Comparison of ENCODE assay signal across 8 mouse cellular contexts in the genomic region with DNA sequence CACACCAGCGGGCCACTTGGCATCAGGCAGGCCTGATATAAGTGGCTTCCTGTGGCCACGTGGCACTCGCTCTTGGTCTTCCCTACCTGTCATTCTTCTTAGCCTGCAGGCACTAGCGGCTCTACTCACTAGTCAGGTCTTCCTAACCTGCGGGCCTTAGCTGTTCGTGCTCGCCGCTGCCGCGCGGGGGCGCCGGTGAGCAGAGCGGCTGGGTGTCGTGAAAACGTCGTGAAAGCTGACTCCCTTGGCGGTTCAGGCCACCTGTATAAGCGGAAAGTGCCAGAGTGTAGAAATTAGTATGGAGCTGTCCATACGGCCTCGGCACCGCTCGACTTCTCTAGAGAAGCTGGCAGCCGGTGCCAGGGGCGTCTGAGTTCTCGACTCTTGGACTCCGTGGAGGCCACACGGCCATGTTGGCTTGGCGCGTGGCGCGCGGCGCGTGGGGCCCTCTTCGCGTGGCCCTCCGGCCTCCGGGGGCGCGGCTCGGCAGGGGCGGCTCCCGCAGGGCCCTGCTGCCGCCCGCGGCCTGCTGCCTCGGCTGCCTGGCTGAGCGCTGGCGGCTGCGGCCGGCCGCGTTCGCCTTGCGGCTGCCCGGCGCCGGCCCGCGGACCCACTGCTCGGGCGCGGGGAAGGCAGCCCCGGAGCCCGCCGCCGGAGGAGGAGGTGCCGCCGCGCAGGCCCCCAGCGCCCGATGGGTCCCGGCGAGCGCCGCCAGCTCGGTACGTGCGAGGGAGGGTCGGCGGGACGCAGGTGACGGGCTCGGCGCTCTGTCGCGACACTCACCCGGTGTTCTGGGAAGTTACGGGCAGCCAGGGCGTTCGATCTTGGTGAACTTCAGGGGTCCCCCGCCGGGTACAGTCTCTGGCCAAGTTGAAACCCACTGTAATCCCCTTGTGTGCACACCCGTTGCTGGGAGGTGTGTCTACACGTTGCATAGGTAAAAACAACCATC. TPM values are rescaled to one million over a fixed set of nuclear protein-coding genes. Genes with fewer than 3 reads are reported as not detected.
DNase-seq lines count a peak whose midpoint lies in the region; ATAC-seq lines count a peak whose summit lies in the region.

A gene (plus strand): TSS at position 260 of the 952 bp plus-strand sequence.

- no peaks in the 10 kb centered on the region for H3K36me3 ChIP-seq in hindbrain, embryonic 11.5 days (ENCODE audit: control insufficient read depth, insufficient read depth, low read length)

- peak within 1 kb of the TSS; percentile 87 for H3K4me3 ChIP-seq in hindbrain, embryonic 11.5 days (ENCODE audit: low read depth, low read length)

- peak within 1 kb of the TSS; percentile 78 for H3K4me2 ChIP-seq in hindbrain, embryonic 11.5 days (replicated peaks; ENCODE audit: low read depth, low read length)

- no peaks in the 10 kb centered on the region for H3K9me3 ChIP-seq in hindbrain, embryonic 11.5 days (ENCODE audit: control insufficient read depth, low read length)

- peaks cover 2% of the 10 kb centered on the region for H3K4me1 ChIP-seq in hindbrain, embryonic 11.5 days (replicated peaks; ENCODE audit: control insufficient read depth, insufficient read depth, low read length)

- peak within 1 kb of the TSS; percentile 85 for H3K9ac ChIP-seq in hindbrain, embryonic 11.5 days (ENCODE audit: low read depth, low read length)

- DNase-seq in Muller cell, postnatal 12 days (ENCODE audit: inconsistent ontology term) = peak; percentile 97
- peak; percentile 96 for DNase-seq in cerebellum, adult 9-11 months
- DNase-seq in frontal cortex, adult 2 months (ENCODE audit: extremely low spot score in 1 of 2, low spot score in 1 of 2) = peak; percentile 89 to 99
- DNase-seq in hindbrain, embryonic 11.5 days (ENCODE audit: low spot score) = peak; percentile 98
- DNase-seq in layer of hippocampus, postnatal 10 days (ENCODE audit: low spot score in 2 of 2) = peak; percentile 100
- DNase-seq in lung, postnatal 10 days = peak; percentile 97
- peak; percentile 98 for DNase-seq in ovary, postnatal 36 days (ENCODE audit: low spot score)
- DNase-seq in thymus, postnatal 25 days = peak; percentile 99

- ATAC-seq in hindbrain, embryonic 11.5 days (ENCODE audit: low FRiP score) = peak; percentile 94

- no peaks in the 10 kb centered on the region for H3K27me3 ChIP-seq in hindbrain, embryonic 11.5 days (ENCODE audit: control insufficient read depth, insufficient read depth, low read length)

- under 1% methylated on average over 92 of the region's 96 CpGs for WGBS in hindbrain, embryonic 11.5 days

- peak within 1 kb of the TSS; percentile 76 for H3K27ac ChIP-seq in hindbrain, embryonic 11.5 days (ENCODE audit: low read depth, low read length)

RNA-seq across cellular contexts. Expression of the gene that starts here (rescaled TPM):
- polyA plus RNA-seq in frontal cortex, adult 2 months (2012; rRNA removed) = 28.5 TPM in 2 replicates
- 11.5 and 21.7 TPM in 2 replicates for polyA plus RNA-seq in hindbrain, embryonic 11.5 days (2014; fragmentation: Nextera tagmentation; extraction: Ambion mirVana)
- 10 to 100 TPM; 35.5 to 36.8 TPM for total RNA-seq in layer of hippocampus, postnatal 10 days (2021)

Comparison
In these comparisons a context has a peak if more than half of its experiments do, and no peak if none do; other contexts are left out.
1. Peak in every context shown above with its lines: DNase-seq, ATAC-seq, H3K4me3 ChIP-seq and H3K27ac ChIP-seq.